Mouse (Mus musculus) embryo, embryonic 9.5 days (tissue): ENCODE measurements at regions not wholly inside any gene's neighbourhood (a gene's known extent, or its start where the extent isn't known, plus 50 kb on each side); places are given as distances from the start of the nearest gene placed in this dataset.
"Not testable (repeated sequence)": the region's sequence is repeated elsewhere in the genome, so short reads cannot be mapped to it uniquely, and the experiment has no call there.

Experiments used
- DNase-seq: peaks from one replicate; pipeline ENCODE4 v3.0.0-alpha.2; 2017; ENCODE audit errors: extremely low spot score

DNA sequence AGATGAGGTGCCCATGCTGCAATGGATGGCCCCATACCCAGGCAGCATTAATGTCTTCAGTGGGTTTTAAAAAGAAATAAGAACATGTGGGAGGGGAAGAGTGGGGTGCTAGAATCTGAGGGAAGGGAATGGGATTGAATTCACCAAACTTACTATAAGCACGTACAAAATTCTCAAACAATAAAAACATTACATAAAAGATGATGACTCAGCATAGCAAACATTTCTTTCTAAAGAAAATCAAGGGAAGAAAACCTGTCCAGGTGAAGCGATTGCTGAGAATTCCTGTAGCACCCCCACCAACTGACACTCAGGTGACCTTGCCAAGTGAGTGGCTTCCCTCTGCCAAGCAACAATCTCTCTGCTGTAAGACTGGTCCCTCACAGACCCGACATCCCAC, 989.2 kb downstream of the Ttll7 start:
- no peak for DNase-seq

DNA sequence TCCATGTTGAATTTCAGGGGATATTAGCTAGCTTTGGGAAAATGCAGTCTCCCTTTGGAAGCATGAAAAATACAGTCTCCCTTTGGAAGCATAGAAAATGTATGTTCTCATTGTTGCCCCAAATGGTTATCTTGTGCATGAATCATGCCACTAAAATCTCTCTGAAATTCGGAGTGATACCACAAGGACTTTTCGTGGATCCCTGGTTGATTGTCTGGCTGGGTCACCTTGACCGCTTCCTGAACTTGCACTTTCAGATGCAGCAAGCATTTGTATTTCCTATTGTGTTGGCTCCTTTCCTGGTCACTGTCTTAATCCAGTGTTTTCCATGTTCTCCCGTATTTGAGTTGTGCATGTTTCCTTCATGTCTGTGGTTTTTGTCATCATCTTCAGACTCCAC, 986.6 kb downstream of the Ttll7 start:
- DNase-seq, result no peak

DNA sequence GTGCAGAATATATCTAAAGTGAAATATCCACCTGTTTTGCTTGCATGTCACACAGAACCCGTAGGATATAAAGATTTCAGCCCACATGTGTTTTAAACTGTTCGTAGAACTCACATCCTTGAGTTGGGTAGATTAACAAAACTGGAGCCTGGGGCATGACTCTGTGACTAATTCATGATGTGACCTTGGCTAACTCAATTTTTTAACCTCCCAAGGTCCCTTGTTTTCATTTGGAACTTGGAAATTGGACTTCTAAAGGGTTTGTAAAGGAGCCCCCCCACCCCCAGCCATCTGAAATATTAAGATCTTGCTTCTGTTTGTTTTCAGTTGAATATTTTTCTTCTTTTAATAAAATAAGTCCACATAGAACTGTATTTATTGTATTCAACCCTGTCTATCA, 983.5 kb downstream of the Ttll7 start:
- no peak for DNase-seq

DNA sequence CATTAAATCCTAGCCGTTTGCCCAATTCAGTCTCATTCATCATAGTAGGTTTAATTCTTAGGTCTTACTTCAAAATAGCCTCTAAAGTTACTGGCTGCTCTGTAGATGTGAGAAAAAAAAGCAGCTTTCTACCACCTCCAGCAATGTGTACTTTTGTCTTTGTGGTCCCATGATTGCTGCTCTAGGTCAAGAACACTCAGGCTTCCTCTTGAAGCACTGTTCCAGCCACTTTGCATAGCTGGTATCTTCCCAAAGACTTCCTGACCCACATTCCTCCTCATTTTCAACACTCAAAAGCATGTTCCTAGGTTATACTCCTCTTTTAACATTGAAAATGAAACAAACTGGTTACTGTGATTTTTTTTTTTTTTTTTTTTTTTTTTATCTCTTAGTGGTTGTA, 973.2 kb downstream of the Ttll7 start:
- no peak for DNase-seq

DNA sequence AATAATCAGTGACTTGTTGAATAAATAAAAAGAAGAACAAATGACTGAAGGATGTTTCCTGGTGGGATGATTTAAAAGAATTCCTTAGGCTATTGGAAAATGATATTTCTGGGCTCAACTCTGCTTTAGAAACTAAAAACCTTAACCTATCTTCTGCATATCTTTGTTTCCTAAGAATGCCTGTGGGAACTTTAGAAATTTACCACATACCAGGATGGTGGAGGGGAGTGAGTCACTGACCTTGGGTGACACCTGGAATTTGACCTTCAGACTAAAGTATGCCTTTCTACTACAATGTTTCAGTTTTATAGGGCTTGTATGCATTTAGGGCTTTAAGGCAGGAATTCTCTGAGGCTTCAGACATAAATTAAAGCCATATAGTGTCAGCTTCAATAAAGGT, 972.3 kb downstream of the Ttll7 start:
- no peak for DNase-seq

DNA sequence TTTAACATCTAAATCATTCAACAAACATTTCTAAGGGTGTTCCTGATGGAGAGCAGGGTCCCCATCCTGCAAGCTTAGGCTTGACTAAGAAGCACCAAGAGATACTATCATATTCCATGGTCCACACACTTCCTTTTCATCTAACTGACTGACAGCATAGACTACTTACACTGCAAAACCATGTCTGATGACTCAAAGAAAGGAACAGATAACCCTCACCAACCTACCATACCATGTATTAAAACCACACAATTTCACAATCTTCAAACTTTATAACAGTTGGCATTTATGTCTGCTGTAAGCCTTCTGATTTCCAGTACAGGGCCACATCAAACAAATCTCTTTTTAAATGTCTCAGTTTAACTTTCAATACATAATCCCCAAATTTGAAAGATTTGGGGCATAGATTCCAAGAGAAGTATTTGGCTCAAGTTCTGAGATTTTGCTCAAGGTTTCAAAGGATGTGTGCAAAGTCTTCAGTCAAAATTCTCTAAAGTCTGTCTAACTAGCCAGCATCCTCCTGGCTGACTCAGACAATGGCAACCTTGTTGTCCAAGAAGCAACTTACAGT, 962.0 kb downstream of the Ttll7 start:
- DNase-seq, result no peak

DNA sequence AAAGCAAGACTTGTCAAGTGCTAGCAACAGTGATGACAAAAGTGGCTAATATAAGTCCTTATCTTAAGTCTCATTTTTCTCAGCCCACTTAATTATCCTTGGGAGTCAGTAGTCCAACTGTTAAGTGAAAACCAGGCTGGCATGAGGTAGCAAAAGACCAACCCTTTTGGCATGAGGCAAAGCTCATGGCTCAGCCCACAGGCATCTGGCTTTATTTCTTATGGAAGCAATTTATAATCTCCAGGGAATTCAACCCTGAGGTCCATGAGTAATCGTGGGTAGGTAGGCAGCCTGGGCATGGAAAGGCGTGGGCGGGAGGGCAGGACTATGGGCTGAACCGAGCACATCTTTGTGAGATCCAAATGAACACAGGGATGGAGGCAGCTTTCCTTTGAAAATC, 950.4 kb downstream of the Ttll7 start:
- no peak for DNase-seq

DNA sequence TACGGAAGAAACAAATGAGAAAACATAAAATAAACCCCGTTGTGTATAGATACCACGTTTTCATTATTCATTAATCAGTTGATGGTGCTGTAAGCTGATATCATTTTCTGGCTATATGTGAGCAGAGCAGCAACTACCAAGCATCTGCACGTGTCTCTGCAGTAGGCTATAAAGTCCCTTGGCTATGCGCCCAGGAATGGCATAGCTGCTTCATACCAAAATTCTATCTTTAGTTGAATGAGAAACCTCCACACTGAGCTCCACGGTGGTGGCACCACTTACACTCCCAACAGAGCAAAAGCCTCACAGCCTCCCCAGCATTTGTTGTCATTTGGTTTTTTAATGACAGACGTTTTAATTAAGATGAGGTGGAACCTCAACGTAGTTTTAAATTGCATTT, 944.4 kb downstream of the Ttll7 start:
- DNase-seq, result no peak

DNA sequence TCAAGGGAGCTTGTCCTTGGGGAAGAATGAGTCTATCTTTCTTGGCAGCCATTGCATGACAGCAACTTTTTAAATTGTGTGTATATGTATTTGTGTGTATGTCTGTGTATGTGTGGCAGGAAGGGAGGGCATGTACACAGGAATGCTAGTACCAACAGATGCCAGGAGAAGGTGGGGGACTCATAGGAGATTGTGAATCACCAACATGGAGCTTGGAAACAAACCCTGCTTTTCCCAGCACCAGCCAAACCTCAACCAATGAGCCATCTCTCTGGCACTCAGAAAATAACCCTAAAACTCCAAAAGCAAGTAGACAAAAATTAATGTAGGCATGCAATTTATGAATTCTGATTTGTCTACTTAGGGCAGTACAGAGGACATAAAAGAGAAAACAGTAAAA, 942.9 kb downstream of the Ttll7 start:
- no peak for DNase-seq

DNA sequence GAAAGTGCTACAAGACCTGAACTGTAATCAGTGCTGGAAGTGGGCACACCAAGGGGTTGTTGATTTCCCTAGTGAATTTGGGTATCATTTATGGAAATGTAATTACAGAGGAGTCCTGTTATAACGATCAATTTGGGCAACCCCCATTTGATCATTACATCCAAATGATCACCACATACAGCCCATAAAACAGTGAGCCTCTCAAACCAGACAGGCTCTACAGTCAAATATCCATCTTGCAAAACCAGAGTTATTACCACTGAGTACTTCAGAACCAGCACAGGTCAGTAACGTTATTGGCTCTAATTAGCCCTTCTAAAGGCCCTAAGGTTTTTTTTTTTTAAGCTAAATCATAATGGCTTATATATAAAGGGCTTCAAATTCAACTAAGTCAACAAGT, 934.4 kb downstream of the Ttll7 start:
- DNase-seq, result no peak

DNA sequence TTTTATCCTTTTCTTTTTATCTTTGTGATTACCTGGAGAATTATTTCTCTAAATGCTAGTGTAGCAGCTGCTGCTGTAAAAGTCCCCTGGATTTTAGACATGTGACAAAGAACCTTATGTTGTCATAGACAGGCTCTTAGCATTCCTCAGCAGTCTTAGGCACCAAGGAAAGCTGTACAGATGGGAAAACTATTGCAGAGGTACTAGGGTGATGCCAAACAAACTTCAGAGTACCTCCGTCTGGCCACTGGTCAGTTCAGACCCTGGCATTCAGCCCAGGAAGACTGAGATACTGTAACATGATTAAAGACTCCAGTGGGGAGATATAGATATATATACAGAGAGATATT, 898.6 kb downstream of the Ttll7 start:
- no peak for DNase-seq

DNA sequence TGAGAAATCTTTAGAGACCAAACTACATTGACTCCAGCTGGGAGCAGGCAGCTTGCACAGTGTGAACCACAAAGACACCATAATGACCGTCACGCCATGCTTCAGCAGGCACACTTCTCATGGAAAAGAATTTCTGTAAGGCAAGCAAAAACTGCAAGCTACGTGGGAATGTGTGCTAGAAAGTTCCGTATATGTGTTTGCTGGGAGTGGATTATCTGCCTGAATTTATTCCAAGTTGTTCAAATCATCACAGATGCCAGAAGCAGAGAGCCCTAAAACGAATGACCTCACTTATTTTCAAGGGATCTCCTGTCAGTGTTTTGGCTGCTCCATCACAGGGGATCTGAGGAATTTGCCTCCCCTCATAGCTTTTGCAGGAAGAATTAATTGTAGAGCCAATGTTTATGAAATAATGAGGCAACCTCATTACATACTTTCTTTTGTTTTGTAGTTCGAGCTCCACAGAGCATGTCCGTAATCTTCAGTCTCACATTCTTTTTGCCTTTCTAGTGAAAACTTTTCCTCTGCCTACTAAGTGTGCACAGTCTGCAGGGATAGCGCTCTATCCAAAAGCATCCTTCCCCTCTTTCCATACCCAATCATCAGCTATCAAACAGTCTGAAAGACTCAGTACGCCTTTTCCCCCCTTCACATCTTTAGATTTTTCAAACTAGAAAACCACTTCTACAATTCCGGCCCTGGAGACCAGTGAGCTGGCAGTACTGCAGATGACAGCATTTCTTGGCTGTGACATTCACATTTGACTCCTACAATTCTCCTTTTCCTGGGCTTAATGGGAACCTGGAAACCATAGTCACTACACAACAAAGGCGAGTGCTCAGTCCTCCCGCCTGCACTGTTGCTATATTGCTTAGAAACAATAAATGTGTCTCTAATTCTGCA, 898.0 kb downstream of the Ttll7 start:
- peak; percentile 5 for DNase-seq

DNA sequence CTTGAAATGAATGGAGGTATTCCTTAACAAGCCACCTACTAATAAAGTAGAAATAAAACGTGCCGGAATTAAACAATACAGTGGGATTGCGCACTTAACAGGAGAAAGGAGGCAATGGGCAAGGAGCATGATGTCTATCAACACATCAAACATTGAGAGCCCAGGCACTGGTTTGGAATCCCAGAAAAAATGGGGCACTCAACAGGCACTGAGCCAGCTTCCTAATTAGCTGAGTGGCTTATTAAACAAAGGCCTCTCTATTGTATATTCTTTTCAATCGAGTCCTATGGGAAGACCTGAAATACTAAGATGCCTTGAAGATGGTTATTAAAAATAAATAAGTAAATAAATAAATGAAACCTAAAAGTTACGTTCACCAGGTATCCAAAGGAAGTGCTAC, 897.3 kb downstream of the Ttll7 start:
- DNase-seq, result no peak

DNA sequence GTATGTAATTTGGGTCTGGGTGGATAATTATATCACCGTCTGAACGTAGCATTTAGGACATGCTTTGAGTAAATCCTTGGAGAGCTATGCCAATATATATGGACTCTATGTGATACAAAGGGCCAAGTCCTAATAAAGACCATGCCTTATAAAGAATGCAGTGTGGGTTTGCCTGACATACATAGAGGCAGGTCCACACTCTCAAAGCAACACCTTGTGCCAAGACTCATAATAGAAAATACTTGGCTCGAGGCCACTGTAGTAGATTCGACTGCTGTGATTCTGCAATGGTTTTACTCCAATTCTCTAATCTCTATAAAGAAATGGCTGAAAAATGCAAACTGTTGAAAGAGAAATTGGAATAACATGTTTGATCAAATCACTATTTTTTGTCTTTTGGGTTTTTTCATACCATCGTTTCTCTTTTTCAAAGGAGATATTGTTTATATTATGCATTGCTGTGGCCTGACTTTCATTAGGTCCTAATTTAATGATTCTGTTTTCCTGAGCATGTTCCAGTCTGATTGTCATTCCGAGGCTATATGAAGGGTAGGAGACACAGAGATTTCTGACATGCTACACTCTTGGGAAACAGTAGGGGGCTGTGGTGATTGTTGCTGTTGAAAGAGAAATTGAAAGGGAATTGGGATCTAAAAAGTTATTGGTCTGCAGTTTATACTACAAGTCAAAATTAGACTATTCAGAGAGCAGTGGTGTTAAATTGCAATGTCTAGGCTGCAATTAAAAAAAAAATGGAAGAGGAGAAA, 884.7 kb downstream of the Ttll7 start:
- DNase-seq, result no peak

DNA sequence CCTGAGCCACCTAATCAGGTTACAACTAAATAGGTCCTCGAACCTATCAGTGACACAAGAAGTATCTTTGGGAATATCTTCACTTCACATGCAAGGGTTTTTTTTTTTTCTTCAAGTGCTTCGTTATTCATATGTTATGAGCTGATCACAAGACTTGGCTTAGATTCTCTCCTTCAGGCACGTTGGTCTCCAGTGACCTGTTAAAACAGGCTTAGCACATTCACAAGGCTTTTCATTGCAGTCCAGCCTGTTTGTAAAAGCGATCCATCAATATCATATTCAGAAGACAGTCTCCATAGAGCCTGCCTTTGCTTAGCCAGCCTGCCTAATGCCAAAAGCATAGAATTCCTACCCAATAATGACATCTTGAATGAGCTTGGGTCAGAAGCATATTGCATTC, 864.2 kb downstream of the Ttll7 start:
- no peak for DNase-seq

DNA sequence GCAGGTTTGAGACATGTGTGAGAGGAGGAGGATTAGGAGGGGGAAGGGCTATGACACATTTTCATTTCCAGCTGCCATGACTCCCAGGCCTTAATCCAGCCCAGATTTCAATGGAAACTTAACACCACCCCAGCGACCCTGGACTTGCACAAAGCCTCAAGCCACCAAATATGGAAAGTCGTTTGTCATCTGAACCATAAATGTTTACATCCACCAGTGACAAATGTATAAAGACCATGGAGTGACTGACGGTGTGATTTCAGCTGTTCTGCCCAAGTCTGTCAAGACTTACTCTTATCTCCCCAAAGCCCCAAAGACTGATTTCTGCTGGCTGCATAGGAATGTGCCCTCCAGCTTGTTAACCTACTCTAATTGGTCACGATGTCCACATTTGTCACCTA, 855.2 kb downstream of the Ttll7 start:
- DNase-seq, result peak; percentile 46

DNA sequence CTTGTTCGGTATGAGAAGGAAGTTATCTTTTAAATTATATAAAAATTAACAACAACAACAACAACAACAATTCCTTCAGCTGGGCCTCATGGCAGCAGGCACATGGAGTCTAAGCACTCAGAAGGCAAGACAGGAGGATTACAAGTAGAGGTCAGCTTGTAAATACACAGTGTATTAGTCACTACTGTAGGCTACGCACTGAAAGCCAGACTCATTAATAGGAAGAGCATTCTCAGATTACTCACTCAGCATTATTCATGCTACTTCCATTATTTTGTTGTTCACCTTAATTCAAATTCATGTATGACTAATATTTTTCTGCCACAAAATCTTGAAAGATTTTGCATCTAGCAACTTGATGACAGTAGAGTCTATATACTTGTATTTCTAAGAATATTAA, 831.6 kb downstream of the Ttll7 start:
- no peak for DNase-seq

DNA sequence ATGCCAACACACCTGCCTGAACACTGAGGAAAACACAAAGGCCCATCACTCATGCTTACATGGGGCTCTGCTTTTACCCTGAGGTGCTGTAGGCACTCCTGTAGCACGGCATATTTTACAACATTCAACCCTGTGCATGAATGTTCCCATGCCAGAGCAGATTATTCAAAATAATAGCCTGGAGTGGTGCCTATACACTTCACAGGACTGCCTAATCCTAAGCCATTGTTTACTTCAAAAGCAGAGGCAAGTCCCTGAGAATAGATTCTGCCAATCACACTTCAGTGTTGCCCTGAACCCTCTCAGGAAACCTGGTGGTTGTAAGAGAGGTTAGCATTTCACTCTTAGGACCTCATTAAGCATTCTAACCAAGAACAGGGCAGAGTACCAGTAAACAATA, 828.1 kb downstream of the Ttll7 start:
- DNase-seq, result no peak

DNA sequence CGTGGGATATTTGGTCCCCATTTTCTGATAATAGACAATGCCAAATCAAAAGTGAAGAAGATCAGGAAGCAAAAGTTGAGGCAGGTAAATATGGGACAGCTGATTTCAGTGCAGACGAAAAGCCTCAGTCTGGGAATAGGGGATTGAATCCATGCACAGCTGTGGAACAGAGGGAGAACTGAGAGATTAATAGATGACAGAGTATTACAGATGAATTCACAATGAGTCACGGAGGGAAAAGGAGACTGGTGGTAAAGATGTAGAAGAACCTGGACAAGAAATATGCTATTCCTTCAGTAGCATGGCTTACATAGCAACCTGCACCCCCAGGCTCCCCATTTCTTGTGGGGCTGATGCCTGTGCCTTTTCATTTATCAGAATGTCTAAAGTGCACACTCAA, 810.4 kb downstream of the Ttll7 start:
- no peak for DNase-seq

DNA sequence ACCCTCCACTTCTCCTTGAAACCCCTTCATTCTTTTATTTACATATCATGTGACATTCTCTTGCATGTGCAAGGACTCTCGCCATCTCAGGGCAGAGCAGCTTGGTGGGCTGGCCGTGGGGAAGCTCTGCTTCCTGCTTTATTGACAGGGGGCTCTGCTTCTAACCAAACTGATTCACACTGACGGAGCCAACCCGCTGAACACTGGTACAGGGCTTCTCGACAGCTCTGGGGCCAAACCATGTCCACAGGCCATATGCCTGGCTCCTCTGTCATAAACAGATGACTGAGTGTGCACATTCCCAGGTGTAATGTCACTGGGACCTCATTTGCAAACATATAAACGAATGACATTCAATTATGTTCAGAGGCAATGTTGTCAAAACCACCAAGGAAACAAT, 800.7 kb downstream of the Ttll7 start:
- no peak for DNase-seq

DNA sequence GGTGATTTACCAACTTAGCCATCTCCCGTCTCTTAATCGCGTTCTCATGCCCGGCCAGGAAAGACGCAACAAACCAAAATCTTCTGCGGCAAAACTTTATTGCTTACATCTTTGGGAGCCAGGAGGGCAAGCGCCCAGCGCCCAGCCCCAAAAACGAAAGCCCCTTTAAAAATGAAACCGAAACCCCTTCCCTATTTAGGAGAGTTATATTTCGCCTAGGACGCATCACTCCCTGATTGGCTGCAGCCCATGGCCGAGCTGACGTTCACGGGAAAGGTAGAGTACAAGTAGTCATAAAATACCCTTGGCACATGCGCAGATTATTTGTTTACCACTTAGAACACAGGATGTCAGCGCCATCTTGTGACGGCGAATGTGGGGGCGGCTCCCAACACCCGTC, 783.3 kb downstream of the Ttll7 start:
- not testable (repeated sequence) for DNase-seq

DNA sequence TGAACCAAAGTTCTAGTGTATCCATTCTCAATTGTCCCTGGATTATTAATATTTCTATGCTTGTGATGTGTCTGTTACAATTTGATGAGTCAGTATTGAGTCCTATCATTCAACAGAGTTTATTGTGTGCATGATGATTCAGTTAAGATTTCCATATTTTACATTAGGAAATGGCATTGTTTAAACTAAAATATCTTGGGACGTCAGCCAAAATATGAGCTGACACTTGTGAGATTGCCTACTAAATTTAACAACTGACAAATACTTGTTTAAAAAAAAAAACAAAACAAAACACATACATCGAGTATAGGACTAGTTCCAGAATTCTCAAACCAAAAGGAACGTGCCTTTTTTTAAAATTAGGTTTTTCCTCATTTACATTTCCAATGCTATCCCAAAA, 779.0 kb downstream of the Ttll7 start:
- no peak for DNase-seq

DNA sequence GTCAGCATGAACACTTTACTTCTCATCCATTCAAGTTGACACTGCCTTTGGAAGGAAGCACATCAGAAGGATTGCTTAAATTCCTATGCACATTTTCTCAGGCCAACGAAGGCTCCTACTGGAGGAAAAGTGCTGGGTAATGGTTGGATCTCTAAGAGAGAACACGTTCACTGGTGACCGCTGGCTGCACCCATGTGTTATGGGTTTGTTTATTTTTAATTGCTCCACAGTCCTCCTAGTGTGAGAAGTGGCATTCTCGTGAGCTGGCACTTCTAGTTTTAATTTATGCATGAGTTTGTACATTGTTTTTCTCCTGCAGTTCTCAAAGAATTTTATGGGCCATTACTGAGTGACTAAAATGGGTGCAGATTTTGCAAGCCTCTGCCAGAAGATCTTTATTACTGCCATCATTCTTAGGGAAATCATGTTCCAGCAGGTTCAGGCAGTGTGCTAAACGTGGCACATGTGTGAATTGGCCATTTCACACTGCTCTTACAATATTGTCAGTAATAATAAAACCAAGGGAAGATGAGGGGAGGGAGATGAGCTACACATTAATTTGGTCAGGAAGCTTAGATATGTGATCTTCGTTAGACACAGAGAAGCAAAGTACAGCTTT, 731.6 kb downstream of the Ttll7 start:
- DNase-seq, result no peak
